Mouse (Mus musculus) heart, adult 2 months (tissue): ENCODE data around the gene Ank3. TPM values are rescaled to one million over a fixed set of nuclear protein-coding genes. Genes with fewer than 3 reads are reported as not detected.

ENCODE experiments used
- DNase-seq, 2 experiments: peaks; one replicate each; pipeline ENCODE4 v3.0.0; 2021
- H3K27ac ChIP-seq: fragments of 200-600 bp; 2 replicates; pipeline ENCODE4 v1.8.1; 2022
- H3K27me3 ChIP-seq: fragments of 200-500 bp; 2 replicates; pipeline ENCODE4 v1.6.1; 2012; ENCODE audit warnings: mild to moderate bottlenecking, low read length, inconsistent platforms, mixed read lengths; ENCODE audit not compliant: control insufficient read depth, insufficient read depth
- H3K36me3 ChIP-seq: fragments of 200-500 bp; 2 replicates; pipeline ENCODE4 v1.6.1; 2012; ENCODE audit warnings: low read length, inconsistent platforms; ENCODE audit not compliant: control insufficient read depth, insufficient read depth
- H3K4me1 ChIP-seq: fragments of 200-500 bp; 2 replicates; pipeline ENCODE4 v1.6.1; 2011; ENCODE audit warnings: low read length; ENCODE audit not compliant: control insufficient read depth, insufficient read depth
- H3K4me3 ChIP-seq: fragments of 200-600 bp; 2 replicates; pipeline ENCODE4 v1.8.1; 2022
- H3K79me2 ChIP-seq: fragments of 200-500 bp; replicated peaks from 2 replicates; pipeline ENCODE4 v1.6.1; 2012; ENCODE audit warnings: mild to moderate bottlenecking, inconsistent platforms, low read length, moderate library complexity, mixed read lengths; ENCODE audit not compliant: control insufficient read depth, insufficient read depth
- H3K9ac ChIP-seq: fragments of 200-500 bp; 2 replicates; pipeline ENCODE4 v1.6.1; 2012; ENCODE audit warnings: low read depth, mild to moderate bottlenecking, control low read depth, inconsistent platforms, low read length, mixed read lengths
- CTCF ChIP-seq: fragments of 200-600 bp; IDR thresholded peaks from 2 replicates; pipeline ENCODE4 v1.8.1; 2022; ENCODE audit warnings: antibody characterized with exemption, mild to moderate bottlenecking, moderate library complexity
- EP300 ChIP-seq: fragments of 200-500 bp; IDR thresholded peaks from 2 replicates; pipeline ENCODE4 v1.6.1; 2011; ENCODE audit warnings: low read depth, low read length, control low read depth; ENCODE audit not compliant: insufficient read depth
- POLR2A ChIP-seq: fragments of 200-500 bp; IDR thresholded peaks from 2 replicates; pipeline ENCODE4 v1.6.1; 2011; ENCODE audit warnings: mild to moderate bottlenecking, low read depth, low read length, control low read depth; ENCODE audit not compliant: insufficient read depth
- WGBS: fragments of 180-500 bp; shearing (Covaris S2); methylation state at CpG from one replicate; pipeline ENCODE4 v1.1.7; 2018; 5-methylcytosine and 5-hydroxymethylcytosine counted together
- intact Hi-C: fragments of 180-260 bp; cut with DNase I; formaldehyde crosslinking; loops from one replicate; pipeline ENCODE4 v1.15.1; 2025
- polyA plus RNA-seq: library from polyadenylated mRNA; depleted of rRNA; stranded (reverse); fragments of >200 nt; gene quantifications from 2 replicates; pipeline ENCODE4 v1.2.3, GENCODE M21; 2012
- total RNA-seq, 2 experiments: library from RNA; stranded (reverse); gene quantifications; 2 replicates each; pipeline ENCODE4 v1.2.3; 2021

The Ank3 gene
- total and polyA plus RNA-seq, 3 experiments = 16.8 to 80.3 (median 64.6) TPM

GRCm38 (mm10) chr10:69870348-69870747, 471.8 kb downstream of the Ank3 start:
- Histone ChIP-seq H3K9ac (no peak overlapping the region), H3K36me3 (no peaks in the 10 kb centered on the region), H3K4me3 (no peak overlapping the region), H3K27ac (peak overlapping the region; percentile 44), H3K4me1 (peaks cover 6% of the 10 kb centered on the region), H3K79me2 (no peaks in the 10 kb centered on the region), H3K27me3 (no peaks in the 10 kb centered on the region)
- 4% methylated on average over 5 of the region's 5 CpGs for WGBS
- intact Hi-C loops = loop anchor here (1.0 to 5.0 kb wide), 4 partner anchors 20 to 426 kb away; partner anchors contain the start of gene Ccdc6
- peak; percentile 83 to 86 for DNase-seq
- peak; percentile 79; the same call in 1 of the 2 replicates for TF ChIP-seq EP300
- no peak; the same call in 1 of the 2 replicates for TF ChIP-seq CTCF

DNA sequence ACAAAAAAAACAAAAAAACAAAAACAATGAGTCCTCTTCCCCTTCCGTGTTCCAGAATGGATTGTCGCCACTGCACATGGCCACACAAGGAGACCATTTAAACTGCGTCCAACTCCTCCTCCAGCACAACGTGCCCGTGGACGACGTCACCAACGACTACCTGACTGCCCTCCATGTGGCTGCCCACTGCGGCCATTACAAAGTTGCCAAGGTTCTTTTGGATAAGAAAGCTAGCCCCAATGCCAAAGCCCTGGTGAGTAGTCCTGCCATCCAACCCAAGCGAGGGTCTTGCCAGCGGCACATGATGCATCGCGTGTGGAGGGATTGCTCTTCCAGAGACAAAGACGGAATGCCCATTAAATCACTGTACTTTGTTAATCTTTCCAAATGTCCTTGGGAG, 472.4 kb downstream of the Ank3 start:
- no peaks in the 10 kb centered on the region for H3K79me2 ChIP-seq
- H3K27ac ChIP-seq = peak overlapping the region; percentile 78
- no peaks in the 10 kb centered on the region for H3K27me3 ChIP-seq
- no peak overlapping the region for H3K9ac ChIP-seq
- TF ChIP-seq POLR2A = no peak
- no peaks in the 10 kb centered on the region for H3K36me3 ChIP-seq
- DNase-seq = peak; percentile 39 to 54
- H3K4me1 ChIP-seq = peaks cover 6% of the 10 kb centered on the region
- WGBS = 59% methylated on average over 14 of the region's 14 CpGs
- intact Hi-C loops = loop anchor here (1.0 to 5.0 kb wide), 4 partner anchors 19 to 426 kb away; partner anchors contain the start of gene Ccdc6
- no peak overlapping the region for H3K4me3 ChIP-seq

DNA sequence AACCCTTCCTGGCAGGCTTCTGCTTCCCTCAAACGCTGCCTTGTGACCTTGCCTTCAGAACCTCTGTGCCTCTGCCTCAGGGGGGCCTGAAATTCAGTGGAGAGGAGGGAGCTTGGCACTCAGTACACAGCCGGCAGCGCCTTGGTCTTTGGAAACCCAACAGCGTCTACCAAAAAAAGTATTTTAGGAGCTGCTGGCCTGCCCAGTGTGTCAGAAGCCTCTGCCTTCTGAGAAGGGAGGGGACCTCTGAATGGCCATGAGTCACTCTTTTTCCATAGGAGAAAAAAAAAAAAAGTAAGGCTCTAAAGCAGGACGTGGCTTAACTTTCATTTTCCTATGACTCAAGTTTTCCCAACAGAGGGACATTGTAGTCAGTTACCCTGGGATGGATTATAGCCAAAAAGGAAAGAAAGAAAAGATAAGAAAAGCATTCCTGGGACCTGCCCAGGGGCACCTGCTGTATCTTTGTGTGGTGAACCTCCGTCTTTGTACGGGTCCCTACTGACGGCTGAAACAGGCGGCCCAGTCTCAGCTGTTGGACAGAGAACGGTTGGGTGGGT, 473.7 kb downstream of the Ank3 start:
- no peaks in the 10 kb centered on the region for H3K79me2 ChIP-seq
- peak overlapping the region; percentile 6; the same call in 1 of the 2 replicates for H3K4me3 ChIP-seq
- TF ChIP-seq POLR2A (no peak), EP300 (peak; percentile 14; the same call in 1 of the 2 replicates), CTCF (no peak)
- intact Hi-C loops = loop anchor here (5.0 kb wide), 1 partner anchor 225 kb away; the partner anchor contains the start of gene Ccdc6
- 12% methylated on average over 10 of the region's 10 CpGs for WGBS
- H3K36me3 ChIP-seq = no peaks in the 10 kb centered on the region
- DNase-seq = peak; percentile 55 to 71
- H3K27me3 ChIP-seq = no peaks in the 10 kb centered on the region
- peak overlapping the region; percentile 78 for H3K27ac ChIP-seq
- peaks cover 6% of the 10 kb centered on the region for H3K4me1 ChIP-seq
- peak overlapping the region; percentile 36 for H3K9ac ChIP-seq

DNA sequence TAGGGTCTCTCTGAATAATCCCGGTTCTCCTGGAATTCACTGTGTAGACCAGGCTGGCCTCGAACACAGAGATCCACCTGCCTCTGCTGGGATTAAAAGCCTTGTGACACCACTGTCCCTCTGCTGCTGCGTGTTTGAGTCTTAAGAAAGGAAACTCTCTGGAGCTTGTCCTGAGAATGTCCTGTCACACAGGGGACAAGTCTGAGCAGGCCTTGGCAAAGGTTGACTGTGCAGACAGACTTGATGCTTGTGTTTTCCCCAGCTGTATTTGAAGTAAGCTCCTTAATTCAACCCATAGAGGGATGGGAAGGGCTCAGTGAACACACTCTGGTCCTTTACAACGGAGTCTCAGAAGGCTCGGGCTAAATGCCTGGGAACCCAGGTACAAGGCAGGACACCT, 474.3 kb downstream of the Ank3 start:
- 72% methylated on average over 5 of the region's 5 CpGs for WGBS
- H3K4me3 ChIP-seq = no peak overlapping the region; the same call in 1 of the 2 replicates
- H3K27me3 ChIP-seq = no peaks in the 10 kb centered on the region

GRCm38 (mm10) chr10:69874806-69875205, 476.2 kb downstream of the Ank3 start:
- Histone ChIP-seq H3K4me1 (peaks cover 6% of the 10 kb centered on the region), H3K79me2 (no peaks in the 10 kb centered on the region), H3K27me3 (no peaks in the 10 kb centered on the region), H3K36me3 (no peaks in the 10 kb centered on the region), H3K27ac (no peak overlapping the region), H3K9ac (no peak overlapping the region), H3K4me3 (no peak overlapping the region)
- TF ChIP-seq CTCF = no peak
- 71% methylated on average over 14 of the region's 14 CpGs for WGBS
- intact Hi-C loops = loop anchor here (5.0 kb wide), 1 partner anchor 222 kb away; the partner anchor contains the start of gene Ccdc6
- no peak for DNase-seq

More for the DNA sequence above, 474.3 kb downstream of the Ank3 start:
- no peaks in the 10 kb centered on the region for H3K79me2 ChIP-seq
- H3K27ac ChIP-seq = peak overlapping the region; percentile 78
- intact Hi-C loops = loop anchor here (5.0 kb wide), 1 partner anchor 224 kb away; the partner anchor contains the start of gene Ccdc6
- no peak overlapping the region for H3K9ac ChIP-seq
- no peak for DNase-seq
- TF ChIP-seq CTCF = no peak
- TF ChIP-seq POLR2A = no peak
- no peak for TF ChIP-seq EP300
- H3K4me1 ChIP-seq = peaks cover 6% of the 10 kb centered on the region
- H3K36me3 ChIP-seq = no peaks in the 10 kb centered on the region

GRCm38 (mm10) chr10:69883935-69884680, 485.5 kb downstream of the Ank3 start:
- Histone ChIP-seq H3K4me3 (no peak overlapping the region), H3K27ac (no peak overlapping the region), H3K9ac (no peak overlapping the region), H3K36me3 (no peaks in the 10 kb centered on the region; the same call in 1 of the 2 replicates), H3K4me1 (peaks cover 3% of the 10 kb centered on the region), H3K27me3 (no peaks in the 10 kb centered on the region), H3K79me2 (no peaks in the 10 kb centered on the region)
- no peak for DNase-seq
- TF ChIP-seq EP300 (no peak), CTCF (no peak), POLR2A (no peak)
- intact Hi-C loops = no loop called here
- 91% methylated on average over 4 of the region's 4 CpGs for WGBS
